Mouse (Mus musculus) left cerebral cortex, adult 6 months (tissue): ENCODE results near the gene Poldip2. TPM values are rescaled to one million over a fixed set of nuclear protein-coding genes. Genes with fewer than 3 reads are reported as not detected.

Experiments
- long read RNA-seq, 2 experiments: library from polyadenylated mRNA; unstranded; transcript quantifications; one replicate each; pipeline ENCODE4 v2.0.0; 2019 to 2020
- polyA plus RNA-seq: library from polyadenylated mRNA; unstranded; fragments of <200 nt; fragmentation: Nextera tagmentation; gene quantifications from 2 replicates; pipeline ENCODE4 v1.2.3, GENCODE M21; 2021

Poldip2 gene
- 155 and 159 TPM in 2 replicates for polyA plus RNA-seq
- long read RNA-seq, experiment 1, transcript Poldip2-201 (11 exons, 2,054 nt) = major isoform, 701 of 967 reads
- long read RNA-seq, experiment 1, transcript Poldip2-202 (11 exons, 1,329 nt) = minor isoform, 15 of 967 reads
- long read RNA-seq, experiment 1, partial matches to known transcripts = 20 of 967 reads
- long read RNA-seq, experiment 1, other reads (novel, unspliced or antisense) = 231 of 967 reads
- long read RNA-seq, experiment 2, transcript Poldip2-201 (11 exons, 2,054 nt) = major isoform, 118 of 171 reads
- long read RNA-seq, experiment 2, partial matches to known transcripts = 20 of 171 reads
- long read RNA-seq, experiment 2, other reads (novel, unspliced or antisense) = 30 of 171 reads

DNA sequence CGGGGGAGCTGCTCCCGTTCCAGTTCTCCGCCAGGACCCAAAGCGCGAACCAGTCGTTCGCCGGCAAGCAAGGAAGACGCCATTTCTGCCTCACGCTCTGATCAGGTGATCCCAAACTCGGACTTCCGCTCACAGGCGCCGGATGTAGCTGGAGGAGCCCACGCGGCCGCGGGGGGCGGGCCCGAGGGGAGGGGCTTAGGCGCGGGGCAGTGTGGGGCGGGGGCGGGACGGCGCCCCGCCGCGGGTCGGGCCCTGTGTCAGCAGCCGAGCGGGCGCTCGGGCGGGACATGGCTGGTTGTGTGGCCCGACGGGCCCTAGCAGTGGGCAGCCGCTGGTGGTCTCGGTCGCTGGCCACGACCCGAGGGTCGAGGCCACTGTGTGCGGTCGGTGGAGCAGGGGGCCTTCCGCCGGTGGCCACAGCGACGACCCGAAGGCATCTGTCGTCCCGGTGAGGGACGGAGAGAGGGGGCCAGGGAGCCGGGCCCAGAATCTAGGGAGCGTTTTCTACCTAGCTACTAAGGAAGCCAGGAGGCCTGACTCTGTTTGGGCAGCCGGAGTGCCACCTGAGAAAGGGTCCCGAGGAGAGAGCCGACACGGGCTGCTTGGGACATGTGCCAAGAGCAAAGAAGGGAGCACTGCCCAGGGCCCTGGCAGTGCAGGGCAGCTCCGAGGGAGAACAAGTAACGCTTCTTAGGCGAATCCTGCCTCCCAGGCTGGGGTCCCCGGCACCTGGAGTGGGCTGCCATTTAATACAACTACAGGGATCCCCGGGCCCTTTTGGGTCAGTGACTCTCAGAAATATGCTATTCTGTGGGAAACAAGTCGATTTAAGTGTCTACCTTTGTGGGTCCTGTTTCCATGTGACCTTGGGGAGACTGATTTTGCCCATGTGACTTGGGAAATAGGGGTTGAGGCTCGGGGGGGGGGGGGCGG is at the start of gene Poldip2, which contains the start of gene Tmem199:
Gene Poldip2, plus strand, starts transcription at position 169 of the 933 bp plus-strand sequence.
Gene Tmem199, minus strand, starts transcription at position 148 of the 933 bp plus-strand sequence.

DNA sequence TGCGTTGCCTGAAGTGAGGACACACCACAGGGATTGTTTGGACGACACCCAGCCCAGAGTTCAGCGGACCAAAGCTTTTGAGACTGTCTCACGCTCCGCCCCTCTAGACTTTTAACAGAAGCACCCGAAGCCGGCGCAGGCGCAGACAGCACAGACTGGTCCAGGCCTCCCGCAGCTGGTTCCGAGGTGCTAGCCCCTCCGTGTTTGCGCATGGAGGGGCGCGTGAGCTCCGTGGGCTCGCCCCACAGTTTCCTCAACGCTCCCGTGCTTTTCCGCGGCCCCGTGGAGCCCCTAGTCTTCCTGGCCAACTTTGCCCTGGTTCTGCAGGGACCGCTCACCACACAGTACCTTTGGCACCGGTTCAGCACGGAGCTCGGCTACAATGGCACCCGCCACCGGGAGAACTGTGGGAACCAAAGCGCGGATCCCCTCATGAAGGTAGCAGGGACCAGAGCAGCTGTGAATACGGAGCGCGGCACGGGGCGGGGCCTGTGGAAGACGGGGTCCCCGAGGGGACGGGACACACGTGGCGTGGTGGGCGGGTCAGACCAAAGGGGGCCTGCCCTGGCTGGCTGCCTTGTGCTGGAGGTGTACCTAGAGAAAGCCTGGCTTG is 46.3 kb upstream of the Poldip2 start, which contains the start of gene Slc46a1:
Gene Slc46a1, plus strand, starts transcription at position 130 of the 613 bp plus-strand sequence.

DNA sequence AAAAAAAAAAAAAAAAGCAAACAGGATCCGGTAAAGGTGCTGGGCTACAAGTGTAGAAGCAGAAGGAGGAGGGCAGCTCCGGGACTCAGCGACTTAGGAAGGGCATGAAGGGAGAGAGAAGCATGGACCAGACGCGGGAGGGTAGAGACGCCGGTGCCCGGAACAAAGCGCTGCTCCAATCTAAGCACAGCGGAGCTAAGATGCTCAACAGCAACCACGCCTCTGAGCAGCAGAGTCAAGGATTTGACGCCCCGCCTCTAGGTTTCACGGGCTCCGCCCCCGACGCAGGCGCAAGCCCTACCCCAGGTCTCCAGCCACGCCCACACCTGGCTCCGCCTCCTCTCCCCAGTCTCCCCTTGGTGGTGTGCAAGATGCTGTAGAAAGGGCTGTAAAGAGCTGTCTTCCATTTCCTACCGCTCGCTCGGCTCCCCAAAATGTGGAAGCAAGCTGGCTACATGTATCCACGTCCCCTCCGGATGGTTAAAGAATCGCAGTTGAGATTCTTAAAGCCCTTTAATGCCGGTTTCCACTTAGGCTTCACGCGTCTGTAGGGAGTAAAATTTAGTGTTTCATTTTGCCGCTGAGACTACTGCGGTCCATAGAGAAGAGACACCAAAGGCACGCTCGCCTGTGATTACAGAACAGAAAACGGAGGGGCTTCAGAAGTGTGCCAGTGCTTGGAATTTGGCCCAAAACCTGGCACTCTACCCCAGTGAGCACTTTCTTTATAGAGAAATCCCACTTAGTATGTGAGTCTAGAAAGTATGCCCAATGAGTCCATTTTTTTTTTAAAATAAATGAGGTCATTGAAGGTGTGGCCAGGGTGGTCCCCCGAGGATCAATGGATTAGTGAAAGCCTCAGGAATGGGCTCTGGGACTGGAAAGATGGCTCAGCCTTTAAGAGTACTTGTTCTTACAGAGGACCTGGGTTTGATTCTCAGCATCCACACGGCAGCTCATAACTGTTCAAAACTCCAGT is 14.2 kb upstream of the Poldip2 start, which contains the start of gene Sarm1:
Gene Sarm1, minus strand, starts transcription at position 211 of the 979 bp plus-strand sequence.

DNA sequence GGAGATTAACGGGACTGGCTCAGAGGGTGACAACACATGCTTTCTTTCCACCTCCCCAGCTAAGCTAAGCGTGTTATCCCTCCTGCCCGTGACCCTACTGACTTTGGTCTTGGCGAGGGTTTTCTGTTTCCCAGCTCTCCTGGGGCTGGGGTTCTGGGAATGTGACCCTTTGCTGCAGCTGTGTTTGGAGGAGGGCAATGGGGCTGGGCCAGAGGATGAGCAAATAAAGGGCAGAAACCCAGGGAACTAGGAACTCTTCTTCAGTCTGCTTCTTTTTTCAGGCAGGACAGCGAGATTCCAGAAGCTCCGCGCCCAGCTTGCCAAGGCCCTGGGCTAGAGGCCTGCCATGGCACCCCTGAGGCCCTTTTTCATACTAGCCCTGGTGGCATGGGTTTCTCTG is 13.0 kb upstream of the Poldip2 start, which contains the start of gene Vtn:
Gene Vtn, plus strand, starts transcription at position 88 of the 400 bp plus-strand sequence.

DNA sequence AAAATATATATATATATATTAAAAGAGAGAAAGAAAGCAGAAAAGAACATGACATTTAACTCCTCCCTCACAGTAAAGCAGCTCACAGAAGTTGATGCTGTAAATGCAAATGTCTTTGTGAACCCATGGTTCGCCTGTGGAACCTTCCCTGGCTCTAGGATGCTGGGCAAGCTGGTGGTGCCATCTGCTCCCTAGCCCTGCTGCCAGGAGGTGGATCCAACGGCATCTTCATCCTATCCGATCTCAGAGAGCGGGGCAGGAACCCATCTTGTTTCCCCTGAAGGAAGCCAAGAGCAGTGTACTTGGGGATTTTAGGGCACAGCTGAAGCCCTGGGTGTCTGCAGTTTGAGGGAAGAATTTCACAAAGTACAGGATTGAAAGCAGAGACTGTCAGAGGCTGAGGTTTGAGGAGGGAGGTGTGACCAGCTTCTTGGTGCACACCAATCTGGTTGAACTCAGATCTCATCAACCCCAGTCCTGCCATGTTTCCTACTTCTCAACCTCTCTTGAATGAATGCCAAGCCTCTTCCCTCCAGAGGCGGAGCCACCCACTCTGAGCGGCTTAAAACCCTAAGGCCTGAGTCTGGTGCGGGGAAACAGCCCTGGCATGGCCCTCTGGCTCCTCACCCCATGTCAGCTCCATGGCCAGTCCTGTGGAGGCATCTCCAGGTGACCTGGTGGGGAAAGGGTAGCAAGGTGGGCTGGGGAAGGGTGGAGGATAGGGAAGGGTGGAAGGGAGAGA is 8.9 kb upstream of the Poldip2 start, which contains the start of gene Sebox:
Gene Sebox, plus strand, starts transcription at position 539 of the 742 bp plus-strand sequence.

DNA sequence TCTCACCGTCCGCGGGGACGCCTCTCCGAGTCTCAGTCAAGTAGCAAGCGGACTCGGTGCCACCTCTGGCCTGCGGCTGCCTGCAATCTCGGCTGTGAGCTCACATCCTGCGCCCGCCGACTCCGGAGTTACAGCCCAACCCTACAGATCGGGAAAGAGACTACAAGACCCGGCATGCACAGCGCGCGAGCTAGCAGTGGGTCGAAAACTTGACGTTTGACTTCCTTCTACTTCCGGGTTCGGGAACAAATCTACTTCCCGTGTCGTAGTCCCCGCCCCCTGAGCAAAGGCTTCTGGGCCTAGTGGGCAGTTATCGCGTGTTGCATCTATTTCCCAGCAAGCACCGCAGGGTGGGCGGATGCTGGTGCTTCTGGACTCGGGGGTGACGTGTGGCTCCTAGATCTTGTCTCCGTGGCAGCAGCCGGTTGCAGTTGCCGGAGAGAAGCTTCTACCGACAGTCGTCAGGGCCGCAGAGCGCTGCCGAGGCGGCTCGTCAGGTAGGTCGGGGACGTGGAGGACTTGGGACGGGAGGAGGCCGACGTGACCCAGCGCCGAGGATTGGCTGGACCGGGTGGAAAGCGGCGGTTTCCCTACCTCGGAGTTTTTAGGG is 24.2 kb downstream of the Poldip2 start, which contains the start of the genes Tnfaip1 and Ift20:
Gene Tnfaip1, minus strand, starts transcription at position 253 of the 610 bp plus-strand sequence.
Gene Ift20, plus strand, starts transcription at position 282 of the 610 bp plus-strand sequence.

DNA sequence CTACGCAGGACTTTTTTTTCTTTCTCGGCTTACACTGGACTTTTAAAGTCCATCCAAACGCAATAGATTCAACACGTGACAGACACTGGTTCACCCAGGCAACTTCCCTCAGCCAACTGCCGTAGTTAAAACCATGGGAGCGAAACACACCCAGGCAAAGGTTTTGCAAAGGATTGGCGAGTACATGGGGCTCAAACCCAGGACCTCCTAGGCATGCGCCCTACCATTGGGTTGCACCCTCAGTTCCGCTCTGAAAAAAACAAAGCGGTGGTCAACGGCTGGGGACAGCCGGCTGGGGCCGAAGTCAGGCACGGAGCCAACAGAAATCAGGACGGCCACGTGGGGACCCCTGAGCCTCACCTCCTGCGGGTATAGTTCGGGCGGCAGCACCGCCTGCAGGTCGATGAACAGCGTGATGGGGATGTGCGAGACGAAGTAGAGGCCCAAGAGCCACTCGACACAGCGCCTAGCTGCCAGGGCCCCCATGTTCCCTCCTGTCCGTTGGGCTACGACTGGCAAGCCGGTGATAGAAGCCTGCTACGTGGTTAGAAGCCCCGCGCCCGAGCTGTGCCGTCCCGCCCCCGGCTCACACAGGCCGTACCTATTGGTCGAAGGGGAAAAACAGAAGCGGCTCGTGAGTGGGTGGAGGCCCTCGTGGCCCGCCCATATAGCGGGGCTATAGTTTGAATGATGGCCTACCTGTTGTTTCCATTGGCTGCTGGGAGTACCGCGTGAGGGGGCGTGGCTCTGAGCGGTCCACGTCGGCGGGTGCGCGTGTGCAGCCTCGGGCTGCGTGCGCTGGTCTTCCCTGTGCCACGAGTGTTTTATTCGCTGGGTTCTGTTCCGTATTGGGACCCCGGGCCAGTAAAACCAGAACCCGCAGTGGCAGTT is 38.4 kb downstream of the Poldip2 start, which contains the start of gene Tmem97:
Gene Tmem97, minus strand, starts transcription at position 610 of the 891 bp plus-strand sequence.

Other genes starting within 250 kb of the Poldip2 start
- 2.7 and 2.8 TPM in 2 replicates for gene BC030499, start 221.4 kb upstream of the Poldip2 start, polyA plus RNA-seq
- gene Spag5, start 210.7 kb upstream of the Poldip2 start, polyA plus RNA-seq = 1.7 TPM in 2 replicates
- gene Aldoc, start 189.2 kb upstream of the Poldip2 start, polyA plus RNA-seq = 1,417 and 1,712 TPM in 2 replicates
- gene Pigs, start 183.8 kb upstream of the Poldip2 start, polyA plus RNA-seq = 53.9 and 59.8 TPM in 2 replicates
- gene Unc119, start 168.7 kb upstream of the Poldip2 start, polyA plus RNA-seq = 7.4 and 56.0 TPM in 2 replicates
- gene Foxn1, start 125.6 kb upstream of the Poldip2 start, polyA plus RNA-seq = not detected in 2 replicates
- gene Slc13a2, start 90.0 kb upstream of the Poldip2 start, polyA plus RNA-seq = not detected in 2 replicates
- 12.3 and 16.4 TPM in 2 replicates for gene Slc46a1, start 46.5 kb upstream of the Poldip2 start, polyA plus RNA-seq
- 16.2 and 17.2 TPM in 2 replicates for gene Sarm1, start 14.4 kb upstream of the Poldip2 start, polyA plus RNA-seq
- gene Vtn, start 13.1 kb upstream of the Poldip2 start, polyA plus RNA-seq = 50.1 and 59.0 TPM in 2 replicates
- 1.9 and 2.2 TPM in 2 replicates for gene Sebox, start 8.7 kb upstream of the Poldip2 start, polyA plus RNA-seq
- 61.9 and 65.7 TPM in 2 replicates for gene Tmem199, start within 50 bp of the Poldip2 start, polyA plus RNA-seq
- gene Tnfaip1, start 24.1 kb downstream of the Poldip2 start, polyA plus RNA-seq = 16.2 and 24.4 TPM in 2 replicates
- 185 and 201 TPM in 2 replicates for gene Ift20, start 24.2 kb downstream of the Poldip2 start, polyA plus RNA-seq
- 40.5 and 42.6 TPM in 2 replicates for gene Tmem97, start 38.6 kb downstream of the Poldip2 start, polyA plus RNA-seq
- 29.7 and 68.6 TPM in 2 replicates for gene Nlk, start 185.2 kb downstream of the Poldip2 start, polyA plus RNA-seq
- 57.5 and 67.6 TPM in 2 replicates for gene Ccnq, start 239.5 kb downstream of the Poldip2 start, polyA plus RNA-seq